Mouse (Mus musculus): Measurements from ENCODE around the gene Adrb1.

DNA sequence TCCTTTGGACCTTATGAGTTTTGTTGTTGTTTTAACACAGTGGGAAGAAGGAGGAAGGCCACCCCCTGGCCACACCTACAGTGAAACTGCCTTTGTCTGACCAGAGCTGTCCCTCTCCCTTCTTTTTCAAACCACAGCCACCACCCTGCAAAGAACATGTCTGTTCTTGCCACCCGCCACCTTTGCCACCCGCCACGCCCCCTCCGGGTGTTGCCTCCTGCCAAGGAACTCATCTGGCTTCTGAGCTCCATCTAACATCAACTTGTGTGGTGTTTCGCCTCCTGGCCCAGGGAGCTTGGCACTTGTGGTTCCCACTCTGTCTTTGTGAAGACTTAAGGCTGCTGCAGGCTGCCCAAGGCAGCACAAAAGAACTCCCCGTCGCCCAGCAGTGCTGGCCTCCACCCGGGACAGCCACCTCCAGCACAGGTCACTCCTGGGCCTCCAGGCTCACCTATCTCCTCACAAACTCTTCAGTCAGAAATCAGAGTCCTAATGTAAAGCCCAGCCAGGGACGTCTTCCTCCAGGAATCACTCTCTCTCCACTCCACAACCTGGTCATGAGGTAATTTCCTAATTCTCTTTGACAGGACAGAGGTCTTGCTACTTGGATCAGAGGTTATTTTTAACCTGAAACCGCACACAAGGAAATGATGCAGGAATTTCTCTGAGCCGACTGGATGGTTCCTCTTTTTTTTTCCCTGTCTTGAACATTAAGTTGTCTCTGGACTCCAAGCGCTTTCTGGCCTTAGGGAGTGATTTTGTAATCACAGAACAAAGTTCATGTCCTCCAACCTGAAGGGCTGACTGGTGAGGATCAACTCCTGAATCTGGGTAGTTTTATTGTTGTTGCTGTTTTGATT is 18.5 kb upstream of the Adrb1 start:
- TF ChIP-seq CTCF (IDR thresholded peaks at IDR 0.05; ENCODE audit: insufficient read depth, low read depth, low read length) (no peak), POLR2A (IDR thresholded peaks at IDR 0.05; ENCODE audit: insufficient read depth, low read depth, low read length) (no peak)

Measured in olfactory bulb, adult 2 months (tissue).